Mouse (Mus musculus) intestine, embryonic 16.5 days (tissue): ENCODE results near the gene Plcd3. TPM values are rescaled to one million over a fixed set of nuclear protein-coding genes. Genes with fewer than 3 reads are reported as not detected.

Experiments used
- ATAC-seq: fragments of 200-750 bp; cut with Nextera tagmentation; 2 replicates; pipeline ENCODE4 v1.8.0; 2017; ENCODE audit warnings: moderate TSS enrichment, moderate library complexity
- H3K27ac ChIP-seq: fragments of 300-500 bp; sonication (generic); 2 replicates; pipeline ENCODE4 v1.5.1; 2014; ENCODE audit warnings: mild to moderate bottlenecking, low read length
- H3K27me3 ChIP-seq: fragments of 300-500 bp; sonication (generic); replicated peaks from 2 replicates; pipeline ENCODE4 v1.6.1; 2014; ENCODE audit warnings: low read length, control low read depth, mixed read lengths; ENCODE audit not compliant: control insufficient read depth, insufficient read depth
- H3K36me3 ChIP-seq: fragments of 300-500 bp; sonication (generic); 2 replicates; pipeline ENCODE4 v1.6.1; 2014; ENCODE audit warnings: low read length, control low read depth; ENCODE audit not compliant: control insufficient read depth, insufficient read depth
- H3K4me1 ChIP-seq: fragments of 300-500 bp; sonication (generic); 2 replicates; pipeline ENCODE4 v1.6.1; 2014; ENCODE audit warnings: low read length, control low read depth, mixed read lengths; ENCODE audit not compliant: control insufficient read depth, insufficient read depth
- H3K4me2 ChIP-seq: fragments of 300-500 bp; sonication (generic); 2 replicates; pipeline ENCODE4 v1.6.1; 2014; ENCODE audit warnings: low read depth, low read length, control low read depth
- H3K4me3 ChIP-seq: fragments of 300-500 bp; sonication (generic); 2 replicates; pipeline ENCODE4 v1.5.1; 2014; ENCODE audit warnings: mild to moderate bottlenecking, low read length
- H3K9ac ChIP-seq: fragments of 300-500 bp; sonication (generic); 2 replicates; pipeline ENCODE4 v1.6.1; 2014; ENCODE audit warnings: low read depth, low read length
- H3K9me3 ChIP-seq: fragments of 300-500 bp; sonication (generic); 2 replicates; pipeline ENCODE4 v1.6.1; 2016; ENCODE audit warnings: low read length, control low read depth; ENCODE audit not compliant: control insufficient read depth
- WGBS: fragments of 180-500 bp; shearing (Covaris S2); extraction: QIAGEN DNeasy Blood & Tissue Kit; methylation state at CpG from one replicate; pipeline ENCODE4 v1.1.7; 2014; 5-methylcytosine and 5-hydroxymethylcytosine counted together
- polyA plus RNA-seq: library from polyadenylated mRNA; unstranded; fragments of >200 nt; fragmentation: Nextera tagmentation; extraction: Ambion mirVana; gene quantifications from 2 replicates; pipeline ENCODE4 v1.2.1, GENCODE M21; 2015

Gene Plcd3
- polyA plus RNA-seq, 1 experiment from 2014 or later, result 2.3 TPM

DNA sequence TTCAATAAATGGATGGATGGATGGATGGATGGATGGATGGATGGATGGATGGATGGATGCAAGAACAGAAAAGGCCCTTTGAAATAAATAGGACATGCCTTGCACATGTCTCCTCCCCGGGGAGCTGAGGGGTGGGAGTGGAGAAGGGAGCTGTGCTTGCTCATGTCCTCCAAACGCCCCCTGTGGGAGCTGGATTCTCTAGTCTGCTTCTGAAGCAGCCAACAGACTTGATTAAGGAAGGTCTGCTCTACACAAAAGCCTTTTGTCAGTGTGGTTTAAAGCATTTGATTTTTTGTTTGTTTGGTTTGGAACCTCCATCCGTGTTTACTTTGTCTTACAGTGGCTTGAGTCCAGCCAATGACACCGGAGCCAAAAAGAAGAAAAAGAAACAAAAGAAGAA, 58.6 kb downstream of the Plcd3 start:
- ATAC-seq, result no peak
- H3K36me3 ChIP-seq, result peaks cover 25% of the 10 kb centered on the region
- no peak overlapping the region for H3K9ac ChIP-seq
- no peaks in the 10 kb centered on the region for H3K4me1 ChIP-seq
- no peaks in the 10 kb centered on the region for H3K9me3 ChIP-seq
- WGBS, result 79% methylated on average over 4 of the region's 4 CpGs
- H3K27me3 ChIP-seq, result no peaks in the 10 kb centered on the region
- H3K4me3 ChIP-seq, result no peak overlapping the region
- H3K4me2 ChIP-seq, result no peak overlapping the region
- H3K27ac ChIP-seq, result no peak overlapping the region

DNA sequence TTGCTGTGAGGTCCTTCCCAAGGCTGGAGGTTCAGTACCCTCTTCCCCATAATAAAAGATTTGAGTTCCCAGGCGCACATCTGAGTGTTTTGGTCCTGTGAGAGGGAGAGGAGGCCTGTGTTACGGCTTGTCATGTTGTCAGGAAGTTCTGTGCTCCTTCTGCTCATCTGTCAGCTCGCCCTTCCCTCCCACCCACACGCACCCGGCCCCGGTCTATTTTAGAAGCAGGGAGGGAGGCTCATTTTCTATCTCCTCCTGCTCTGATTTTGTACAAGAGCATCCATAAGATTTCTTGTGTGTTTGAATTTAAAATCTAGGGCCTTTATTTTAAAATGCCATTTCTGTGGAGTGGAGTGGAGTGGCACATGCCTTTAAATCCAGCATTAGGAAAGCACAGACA, 63.4 kb downstream of the Plcd3 start:
- ATAC-seq, result no peak
- Histone ChIP-seq H3K4me2 (no peak overlapping the region), H3K4me3 (no peak overlapping the region), H3K27me3 (no peaks in the 10 kb centered on the region), H3K36me3 (no peaks in the 10 kb centered on the region), H3K4me1 (no peaks in the 10 kb centered on the region), H3K9ac (no peak overlapping the region), H3K9me3 (no peaks in the 10 kb centered on the region), H3K27ac (no peak overlapping the region)
- 70% methylated on average over 6 of the region's 6 CpGs for WGBS

DNA sequence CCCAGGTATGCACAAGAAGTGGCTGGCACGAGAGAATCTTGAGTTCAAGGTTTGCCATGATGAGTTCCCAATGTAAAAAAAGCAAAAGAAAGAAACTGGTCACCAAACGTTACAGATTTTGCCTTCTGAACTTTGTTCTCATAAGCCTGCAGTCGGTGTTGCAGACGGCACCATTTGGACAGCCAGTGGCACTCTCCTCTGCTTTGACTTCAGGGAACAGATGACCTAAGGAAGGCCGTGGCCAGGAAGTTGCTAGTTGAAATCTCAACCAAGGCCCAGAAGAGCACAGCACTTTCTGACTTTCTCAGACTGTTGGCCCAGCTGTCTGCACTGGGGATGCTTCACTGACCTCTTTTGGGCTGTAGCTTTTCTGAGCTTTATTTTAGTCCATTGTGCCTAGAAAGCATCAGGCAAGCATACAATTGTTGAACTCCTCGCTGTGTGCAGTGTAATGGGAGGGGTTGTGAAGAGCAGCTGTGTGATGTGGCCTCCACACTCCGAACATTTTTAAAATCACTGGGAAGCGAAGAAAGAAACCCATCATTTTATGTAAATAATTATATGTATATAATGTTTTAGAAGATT, 64.5 kb downstream of the Plcd3 start:
- H3K4me2 ChIP-seq, result no peak overlapping the region
- no peak overlapping the region for H3K9ac ChIP-seq
- no peaks in the 10 kb centered on the region for H3K4me1 ChIP-seq
- H3K27ac ChIP-seq, result no peak overlapping the region
- ATAC-seq, result no peak
- H3K4me3 ChIP-seq, result no peak overlapping the region
- no peaks in the 10 kb centered on the region for H3K27me3 ChIP-seq
- no peaks in the 10 kb centered on the region for H3K36me3 ChIP-seq
- H3K9me3 ChIP-seq, result no peaks in the 10 kb centered on the region
- WGBS, result 87% methylated on average over 8 of the region's 8 CpGs

DNA sequence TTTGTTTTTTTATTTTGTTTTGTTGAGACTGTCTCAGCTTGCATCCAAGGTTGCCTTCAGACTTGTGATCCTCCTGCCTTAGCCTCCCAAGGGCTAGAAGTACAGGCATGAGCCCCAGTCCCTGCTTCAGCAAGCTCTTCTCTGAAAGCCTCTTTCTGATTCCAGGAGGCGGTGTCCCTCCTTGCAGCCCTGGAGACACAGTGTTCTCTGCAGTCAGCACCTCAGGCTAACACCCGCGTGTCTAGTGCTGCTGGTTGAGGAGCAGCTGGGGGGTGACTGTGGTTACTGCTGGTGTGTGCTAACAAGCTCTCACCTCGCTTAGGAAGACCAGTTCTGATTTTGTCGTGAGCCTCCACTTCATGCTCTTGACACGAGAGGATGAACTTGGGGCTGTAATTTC, 66.5 kb downstream of the Plcd3 start:
- WGBS, result 77% methylated on average over 6 of the region's 6 CpGs
- Histone ChIP-seq H3K27ac (no peak overlapping the region), H3K36me3 (no peaks in the 10 kb centered on the region), H3K4me1 (peaks cover 14% of the 10 kb centered on the region), H3K27me3 (no peaks in the 10 kb centered on the region), H3K9ac (no peak overlapping the region), H3K9me3 (no peaks in the 10 kb centered on the region), H3K4me2 (no peak overlapping the region), H3K4me3 (no peak overlapping the region)
- no peak for ATAC-seq

DNA sequence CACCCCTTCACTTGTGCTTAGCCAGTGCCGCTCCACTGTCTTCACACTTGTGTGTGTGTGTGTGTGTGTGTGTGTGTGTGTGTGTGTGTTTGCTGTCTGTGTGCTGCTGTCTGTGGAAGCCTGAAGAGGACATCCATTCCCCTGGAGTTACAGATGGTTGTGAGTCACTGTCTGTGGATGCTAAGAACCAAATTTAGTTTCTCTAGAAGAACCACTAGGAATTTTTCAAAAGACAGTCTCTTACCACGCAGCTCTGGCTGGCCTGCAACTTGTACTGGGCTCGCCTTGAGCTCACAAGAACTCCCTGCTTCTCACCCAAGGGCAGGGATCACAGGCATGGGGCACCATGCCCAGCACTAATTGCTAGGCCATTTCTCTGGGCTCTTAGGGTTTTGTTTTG, 68.4 kb downstream of the Plcd3 start:
- ATAC-seq, result no peak
- no peaks in the 10 kb centered on the region for H3K36me3 ChIP-seq
- H3K9ac ChIP-seq, result no peak overlapping the region
- H3K4me3 ChIP-seq, result no peak overlapping the region
- peaks cover 17% of the 10 kb centered on the region for H3K4me1 ChIP-seq
- no peaks in the 10 kb centered on the region for H3K27me3 ChIP-seq
- H3K4me2 ChIP-seq, result no peak overlapping the region
- 92% methylated on average over 3 of the region's 3 CpGs for WGBS
- no peak overlapping the region; the same call in 1 of the 2 replicates for H3K27ac ChIP-seq
- H3K9me3 ChIP-seq, result no peaks in the 10 kb centered on the region

DNA sequence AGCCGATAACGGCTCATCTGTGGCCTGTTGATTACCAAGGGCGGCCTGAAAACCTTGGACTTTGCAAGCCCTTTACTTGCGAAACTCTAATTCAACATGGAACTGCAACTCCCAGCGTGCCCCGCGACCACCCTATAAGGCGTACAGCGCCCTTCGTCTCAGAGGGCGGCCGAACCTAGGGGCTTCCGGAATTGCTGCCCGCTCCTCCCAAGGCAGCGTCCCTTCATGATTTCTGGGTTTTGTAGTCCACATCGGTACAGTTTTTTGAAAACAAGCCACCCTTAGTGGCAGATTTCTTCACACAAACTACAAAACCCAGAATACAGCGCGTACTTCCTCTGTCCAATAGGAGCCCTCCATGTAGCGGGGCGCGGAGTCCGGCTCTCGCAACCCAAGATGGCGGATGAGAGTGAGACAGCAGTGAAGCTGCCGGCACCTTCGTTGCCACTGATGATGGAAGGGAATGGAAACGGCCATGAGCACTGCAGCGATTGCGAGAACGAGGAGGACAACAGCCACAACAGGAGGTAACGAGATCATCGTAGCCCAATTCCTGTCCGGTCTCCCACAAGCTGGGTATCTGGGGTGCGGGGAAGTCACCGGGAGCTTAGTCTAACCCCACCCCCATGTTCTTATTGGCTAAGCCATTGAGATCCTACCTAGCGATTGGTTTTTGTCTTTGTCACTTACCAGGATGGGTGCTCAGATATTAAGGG, 73.1 kb downstream of the Plcd3 start, which contains the start of the genes Nmt1 and Dcakd:
Nmt1 (plus strand) TSS at position 15 of the 716 bp plus-strand sequence.
Dcakd (minus strand) TSS at position 158 of the 716 bp plus-strand sequence.
- peak; percentile 99 for ATAC-seq
- Histone ChIP-seq H3K4me3 (peak within 1 kb of the TSS; percentile 77), H3K9ac (peak within 1 kb of the TSS; percentile 73), H3K4me2 (peak within 1 kb of the TSS; percentile 69), H3K36me3 (no peaks in the 10 kb centered on the region), H3K4me1 (peaks cover 17% of the 10 kb centered on the region), H3K27ac (peak within 1 kb of the TSS; percentile 66), H3K27me3 (no peaks in the 10 kb centered on the region), H3K9me3 (no peaks in the 10 kb centered on the region)
- WGBS, result under 1% methylated on average over 36 of the region's 36 CpGs

DNA sequence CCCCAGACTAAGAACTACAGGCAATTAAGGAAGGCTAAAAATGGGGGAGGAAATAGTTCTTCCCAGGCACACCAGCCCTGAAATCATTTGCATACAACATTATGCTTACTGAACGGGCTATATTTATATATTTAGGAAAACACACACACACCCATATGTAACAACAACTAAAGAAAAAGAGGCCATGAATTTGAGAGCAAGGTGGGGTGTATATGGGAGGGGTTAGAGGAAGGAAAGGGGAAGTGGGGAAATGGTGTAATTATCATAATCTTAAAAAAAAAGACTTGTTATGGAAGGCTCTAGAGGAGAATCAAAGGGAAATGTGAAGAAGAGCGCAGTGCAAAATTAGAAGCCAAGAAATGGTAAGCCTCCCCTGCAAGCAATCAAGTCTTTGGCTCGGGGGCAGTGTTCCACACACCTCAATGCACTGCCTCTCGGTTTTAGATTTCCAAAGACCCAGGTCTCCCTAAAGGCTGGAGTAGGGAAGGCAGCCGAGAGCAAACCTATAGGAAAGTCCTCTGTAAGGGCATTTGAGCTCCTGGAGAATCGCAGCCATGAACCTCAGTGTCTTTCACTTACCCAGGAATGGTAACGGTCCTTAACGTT, 73.8 kb downstream of the Plcd3 start:
- H3K9ac ChIP-seq, result peak overlapping the region; percentile 73
- H3K4me2 ChIP-seq, result peak overlapping the region; percentile 69
- ATAC-seq, result no peak
- H3K4me3 ChIP-seq, result peak overlapping the region; percentile 77
- no peaks in the 10 kb centered on the region for H3K9me3 ChIP-seq
- H3K36me3 ChIP-seq, result no peaks in the 10 kb centered on the region
- no peaks in the 10 kb centered on the region for H3K27me3 ChIP-seq
- WGBS, result 14% methylated on average over 8 of the region's 8 CpGs
- peaks cover 17% of the 10 kb centered on the region for H3K4me1 ChIP-seq
- peak overlapping the region; percentile 66 for H3K27ac ChIP-seq

DNA sequence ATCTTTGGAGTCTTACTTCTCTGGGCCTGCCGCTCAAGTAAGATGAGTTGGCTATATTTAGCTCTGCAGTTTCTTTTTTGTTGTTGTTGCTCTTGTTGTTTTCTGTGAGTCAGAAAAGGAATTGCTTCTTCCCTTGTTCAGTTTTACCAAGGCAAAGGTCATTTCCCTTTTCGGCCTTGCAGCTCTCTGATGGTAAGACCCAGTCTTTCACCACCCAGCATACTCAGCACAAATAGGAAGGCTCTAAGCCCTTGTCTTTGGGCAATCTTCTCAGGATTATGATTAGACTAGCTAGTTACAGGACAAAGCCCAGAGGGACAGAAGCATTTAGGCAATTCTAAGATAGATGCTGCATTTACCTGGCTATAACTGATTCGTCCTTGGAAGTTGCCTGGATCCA, 74.6 kb downstream of the Plcd3 start:
- H3K9ac ChIP-seq, result no peak overlapping the region
- no peaks in the 10 kb centered on the region for H3K9me3 ChIP-seq
- H3K4me3 ChIP-seq, result no peak overlapping the region
- H3K4me2 ChIP-seq, result no peak overlapping the region
- H3K36me3 ChIP-seq, result no peaks in the 10 kb centered on the region
- 83% methylated on average over 3 of the region's 3 CpGs for WGBS
- ATAC-seq, result no peak
- H3K27me3 ChIP-seq, result no peaks in the 10 kb centered on the region
- H3K4me1 ChIP-seq, result peaks cover 17% of the 10 kb centered on the region
- no peak overlapping the region; the same call in 1 of the 2 replicates for H3K27ac ChIP-seq

DNA sequence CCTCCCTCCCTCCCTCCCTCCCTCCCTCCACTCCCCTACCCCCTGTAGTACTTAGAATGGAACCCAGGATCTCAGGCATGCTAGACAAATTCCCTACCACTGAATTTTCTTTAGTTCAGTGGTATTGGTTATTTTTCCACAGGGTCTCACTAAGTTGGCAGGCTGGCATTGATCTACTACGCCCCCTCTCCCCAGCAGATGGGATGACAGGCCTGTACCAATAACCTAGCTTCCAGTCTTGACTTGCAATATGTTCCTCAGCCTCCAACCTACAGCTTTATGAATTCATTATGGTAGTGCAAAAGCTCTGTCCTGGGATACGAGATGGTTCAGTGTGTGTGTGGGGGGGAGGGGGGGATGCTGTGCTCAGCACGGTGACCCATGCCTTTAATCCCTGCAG, 77.5 kb downstream of the Plcd3 start:
- Histone ChIP-seq H3K4me3 (no peak overlapping the region), H3K9ac (no peak overlapping the region), H3K4me2 (no peak overlapping the region), H3K36me3 (no peaks in the 10 kb centered on the region), H3K4me1 (peaks cover 8% of the 10 kb centered on the region), H3K9me3 (no peaks in the 10 kb centered on the region), H3K27me3 (no peaks in the 10 kb centered on the region), H3K27ac (no peak overlapping the region)
- ATAC-seq, result no peak
- WGBS, result 93% methylated on average over 3 of the region's 3 CpGs
